Mouse (Mus musculus): ENCODE results near the gene Rims4. TPM values are rescaled to one million over a fixed set of nuclear protein-coding genes. Genes with fewer than 3 reads are reported as not detected.

The Rims4 gene
- total and polyA plus RNA-seq, 2 experiments from 2014 or later = 0.07 to 0.08 TPM

- Histone ChIP-seq H3K27ac (ENCODE audit: low read depth) (no peak overlapping the region), H3K36me3 (replicated peaks; ENCODE audit: control insufficient read depth, insufficient read depth, low read length) (no peaks in the 10 kb centered on the region), H3K4me3 (ENCODE audit: low read depth, low read length) (no peak overlapping the region), H3K9me3 (replicated peaks; ENCODE audit: control insufficient read depth, low read length) (no peaks in the 10 kb centered on the region), H3K27me3 (ENCODE audit: control insufficient read depth, insufficient read depth, low read length) (peaks cover 52% of the 10 kb centered on the region), H3K4me2 (ENCODE audit: low read depth, low read length) (no peak overlapping the region), H3K9ac (replicated peaks; ENCODE audit: low read depth, low read length) (no peak overlapping the region), H3K4me1 (ENCODE audit: control insufficient read depth, insufficient read depth) (peaks cover 4% of the 10 kb centered on the region; the same call in 1 of the 2 replicates)
- WGBS = 58% methylated on average over 5 of the region's 5 CpGs
- DNase-seq (ENCODE audit: low spot score) (no peak), ATAC-seq (ENCODE audit: insufficient read depth, low read depth) (no peak)
- TF ChIP-seq CTCF (IDR thresholded peaks at IDR 0.05; ENCODE audit: low read depth) (no peak), EP300 (IDR thresholded peaks at IDR 0.05; ENCODE audit: low read depth) (no peak)
These were observed 11.4 kb downstream of the Rims4 start for GRCm38 (mm10) chr2:163907131-163907530.

- no peak for TF ChIP-seq CTCF (IDR thresholded peaks at IDR 0.05; ENCODE audit: low read depth)
- DNase-seq (ENCODE audit: low spot score) (no peak), ATAC-seq (ENCODE audit: insufficient read depth, low read depth) (no peak)
- Histone ChIP-seq H3K9ac (replicated peaks; ENCODE audit: low read depth, low read length) (no peak overlapping the region), H3K36me3 (replicated peaks; ENCODE audit: control insufficient read depth, insufficient read depth, low read length) (no peaks in the 10 kb centered on the region), H3K4me2 (ENCODE audit: low read depth, low read length) (no peak overlapping the region), H3K4me3 (ENCODE audit: low read depth, low read length) (no peak overlapping the region), H3K9me3 (replicated peaks; ENCODE audit: control insufficient read depth, low read length) (no peaks in the 10 kb centered on the region), H3K27me3 (ENCODE audit: control insufficient read depth, insufficient read depth, low read length) (peaks cover 41% of the 10 kb centered on the region; the same call in 1 of the 2 replicates), H3K4me1 (ENCODE audit: control insufficient read depth, insufficient read depth) (no peaks in the 10 kb centered on the region), H3K27ac (ENCODE audit: low read depth) (no peak overlapping the region)
- WGBS = 81% methylated on average over 4 of the region's 4 CpGs
These were observed 14.2 kb downstream of the Rims4 start for GRCm38 (mm10) chr2:163904323-163904722.

- Histone ChIP-seq H3K4me1 (ENCODE audit: control insufficient read depth, insufficient read depth) (no peaks in the 10 kb centered on the region), H3K9me3 (replicated peaks; ENCODE audit: control insufficient read depth, low read length) (no peaks in the 10 kb centered on the region), H3K4me3 (ENCODE audit: low read depth, low read length) (no peak overlapping the region), H3K27me3 (ENCODE audit: control insufficient read depth, insufficient read depth, low read length) (peaks cover 37% of the 10 kb centered on the region; the same call in 1 of the 2 replicates), H3K4me2 (ENCODE audit: low read depth, low read length) (no peak overlapping the region), H3K36me3 (replicated peaks; ENCODE audit: control insufficient read depth, insufficient read depth, low read length) (no peaks in the 10 kb centered on the region), H3K27ac (ENCODE audit: low read depth) (no peak overlapping the region), H3K9ac (replicated peaks; ENCODE audit: low read depth, low read length) (no peak overlapping the region)
- no peak for TF ChIP-seq CTCF (IDR thresholded peaks at IDR 0.05; ENCODE audit: low read depth)
- no peak for TF ChIP-seq EP300 (IDR thresholded peaks at IDR 0.05; ENCODE audit: low read depth)
- DNase-seq (ENCODE audit: low spot score) (no peak), ATAC-seq (ENCODE audit: insufficient read depth, low read depth) (peak; percentile 54; the same call in 1 of the 2 replicates)
- WGBS = 52% methylated on average over 11 of the region's 11 CpGs
These were observed 15.0 kb downstream of the Rims4 start for GRCm38 (mm10) chr2:163903461-163903860.

- Histone ChIP-seq H3K9me3 (replicated peaks; ENCODE audit: control insufficient read depth, low read length) (no peaks in the 10 kb centered on the region), H3K36me3 (replicated peaks; ENCODE audit: control insufficient read depth, insufficient read depth, low read length) (no peaks in the 10 kb centered on the region), H3K4me3 (ENCODE audit: low read depth, low read length) (no peak overlapping the region), H3K9ac (replicated peaks; ENCODE audit: low read depth, low read length) (no peak overlapping the region), H3K4me2 (ENCODE audit: low read depth, low read length) (no peak overlapping the region), H3K4me1 (ENCODE audit: control insufficient read depth, insufficient read depth) (no peaks in the 10 kb centered on the region), H3K27me3 (ENCODE audit: control insufficient read depth, insufficient read depth, low read length) (peaks cover 30% of the 10 kb centered on the region; the same call in 1 of the 2 replicates), H3K27ac (ENCODE audit: low read depth) (no peak overlapping the region)
- ATAC-seq (ENCODE audit: insufficient read depth, low read depth) = no peak
- WGBS = 59% methylated on average over 4 of the region's 4 CpGs
- no peak for DNase-seq (ENCODE audit: low spot score)
- TF ChIP-seq EP300 (IDR thresholded peaks at IDR 0.05; ENCODE audit: low read depth) = no peak
- no peak for TF ChIP-seq CTCF (IDR thresholded peaks at IDR 0.05; ENCODE audit: low read depth)
These were observed 16.0 kb downstream of the Rims4 start for GRCm38 (mm10) chr2:163902448-163902847.

GRCm38 (mm10) chr2:163901043-163901442, 17.4 kb downstream of the Rims4 start:
- 69% methylated on average over 7 of the region's 7 CpGs for WGBS
- no peak overlapping the region for H3K27ac ChIP-seq (ENCODE audit: low read depth)
- no peak overlapping the region for H3K4me3 ChIP-seq (ENCODE audit: low read depth, low read length)
- ATAC-seq (ENCODE audit: insufficient read depth, low read depth) (no peak), DNase-seq (ENCODE audit: low spot score) (no peak)
- 0 out of 2 replicates have a peak, but pooled peaks cover 19% of the 10 kb centered on the region for H3K27me3 ChIP-seq (ENCODE audit: control insufficient read depth, insufficient read depth, low read length)
- TF ChIP-seq EP300 (IDR thresholded peaks at IDR 0.05; ENCODE audit: low read depth) (no peak), CTCF (IDR thresholded peaks at IDR 0.05; ENCODE audit: low read depth) (no peak)
- H3K4me2 ChIP-seq (ENCODE audit: low read depth, low read length) = no peak overlapping the region
- H3K9me3 ChIP-seq (replicated peaks; ENCODE audit: control insufficient read depth, low read length) = no peaks in the 10 kb centered on the region
- H3K36me3 ChIP-seq (replicated peaks; ENCODE audit: control insufficient read depth, insufficient read depth, low read length) = no peaks in the 10 kb centered on the region
- no peaks in the 10 kb centered on the region for H3K4me1 ChIP-seq (ENCODE audit: control insufficient read depth, insufficient read depth)
- H3K9ac ChIP-seq (replicated peaks; ENCODE audit: low read depth, low read length) = no peak overlapping the region

- Histone ChIP-seq H3K27ac (ENCODE audit: low read depth) (no peak overlapping the region), H3K9me3 (replicated peaks; ENCODE audit: control insufficient read depth, low read length) (no peaks in the 10 kb centered on the region), H3K36me3 (replicated peaks; ENCODE audit: control insufficient read depth, insufficient read depth, low read length) (no peaks in the 10 kb centered on the region), H3K4me2 (ENCODE audit: low read depth, low read length) (no peak overlapping the region), H3K9ac (replicated peaks; ENCODE audit: low read depth, low read length) (no peak overlapping the region), H3K4me1 (ENCODE audit: control insufficient read depth, insufficient read depth) (no peaks in the 10 kb centered on the region), H3K27me3 (ENCODE audit: control insufficient read depth, insufficient read depth, low read length) (0 out of 2 replicates have a peak, but pooled peaks cover 13% of the 10 kb centered on the region), H3K4me3 (ENCODE audit: low read depth, low read length) (no peak overlapping the region)
- no peak for TF ChIP-seq CTCF (IDR thresholded peaks at IDR 0.05; ENCODE audit: low read depth)
- no peak for TF ChIP-seq EP300 (IDR thresholded peaks at IDR 0.05; ENCODE audit: low read depth)
- 27% methylated on average over 14 of the region's 14 CpGs for WGBS
- DNase-seq (ENCODE audit: low spot score) (no peak), ATAC-seq (ENCODE audit: insufficient read depth, low read depth) (0 out of 2 replicates have a peak, but pooled peaks have one; percentile 33)
These were observed 18.5 kb downstream of the Rims4 start for GRCm38 (mm10) chr2:163899910-163900411.

Measured in heart, postnatal 0 days (tissue).